Mouse (Mus musculus) erythroblast, embryonic 14.5 days (primary cell): ENCODE results near the gene Tbck. TPM values are rescaled to one million over a fixed set of nuclear protein-coding genes. Genes with fewer than 3 reads are reported as not detected.

ENCODE experiments used
- H3K27me3 ChIP-seq: 2 replicates; pipeline ENCODE4 v1.6.1; 2012; ENCODE audit warnings: inconsistent platforms; ENCODE audit not compliant: control insufficient read depth
- H3K36me3 ChIP-seq: 2 replicates; pipeline ENCODE4 v1.6.1; 2012; ENCODE audit warnings: mild to moderate bottlenecking, inconsistent platforms; ENCODE audit not compliant: control insufficient read depth
- H3K4me1 ChIP-seq: 2 replicates; pipeline ENCODE4 v1.6.1; 2012; ENCODE audit warnings: inconsistent platforms; ENCODE audit not compliant: control insufficient read depth
- H3K4me3 ChIP-seq: replicated peaks from 2 replicates; pipeline ENCODE3; 2012; ENCODE audit warnings: moderate library complexity, mild to moderate bottlenecking, inconsistent platforms
- H3K9me3 ChIP-seq: 2 replicates; pipeline ENCODE4 v1.6.1; 2012; ENCODE audit warnings: low read length, inconsistent platforms, mixed read lengths; ENCODE audit not compliant: control insufficient read depth
- GATA1 ChIP-seq: IDR thresholded peaks from 2 replicates; pipeline ENCODE4 v1.6.1; 2012; ENCODE audit warnings: low read length, inconsistent platforms, mixed read lengths
- TAL1 ChIP-seq: IDR thresholded peaks from 3 replicates; pipeline ENCODE4 v1.6.1; 2012; ENCODE audit warnings: low read length, inconsistent platforms, mixed read lengths
- polyA plus RNA-seq: library from polyadenylated mRNA; stranded (reverse); fragments of >175 nt; gene quantifications from 2 replicates; pipeline ENCODE4 v1.2.3, GENCODE M21; 2012

Tbck gene
- polyA plus RNA-seq, 1 experiment = 0.04 TPM

DNA sequence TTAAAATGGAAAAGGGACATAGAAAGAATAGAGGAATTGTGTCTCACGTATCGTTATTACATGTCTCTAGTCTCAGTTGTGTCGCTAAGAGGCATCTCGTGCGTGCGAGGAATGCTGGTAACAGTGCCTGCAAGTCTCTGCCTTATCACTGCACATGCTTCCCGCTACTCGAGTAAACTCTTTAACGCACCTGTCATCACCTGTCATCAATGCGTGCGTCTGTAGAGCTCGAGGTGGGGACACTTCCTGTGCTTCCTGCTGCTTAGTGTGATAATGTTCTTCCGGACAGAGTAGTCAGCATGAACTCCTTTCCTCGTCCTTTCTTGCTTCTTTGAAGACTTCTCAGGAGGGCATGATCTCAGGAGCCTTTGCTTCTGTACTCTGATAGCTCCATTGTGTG is 63.8 kb downstream of the Tbck start:
- H3K4me1 ChIP-seq = peaks cover 4% of the 10 kb centered on the region
- no peak for TF ChIP-seq GATA1
- no peak for TF ChIP-seq TAL1
- peaks cover 4% of the 10 kb centered on the region for H3K36me3 ChIP-seq
- H3K9me3 ChIP-seq = no peaks in the 10 kb centered on the region
- H3K27me3 ChIP-seq = no peaks in the 10 kb centered on the region
- H3K4me3 ChIP-seq = no peak overlapping the region

DNA sequence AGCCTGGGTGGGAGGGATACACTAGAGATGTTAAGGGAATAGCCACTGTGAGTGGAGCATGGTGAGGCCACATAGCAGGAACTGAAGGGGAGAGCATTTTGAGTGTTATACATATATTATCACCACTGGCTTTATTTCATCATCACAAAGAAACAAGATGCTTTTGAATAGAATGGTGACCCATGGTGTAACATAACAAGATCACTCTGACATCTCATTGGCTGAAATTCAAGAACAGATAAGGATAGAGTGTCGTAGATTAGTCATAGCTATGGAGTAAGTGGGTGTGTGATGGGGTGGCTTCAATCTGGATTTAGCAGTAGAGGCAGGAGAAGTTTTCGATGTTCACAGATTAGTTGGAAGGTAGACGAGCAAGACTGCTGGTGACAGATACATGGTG is 64.8 kb downstream of the Tbck start:
- Histone ChIP-seq H3K27me3 (no peaks in the 10 kb centered on the region), H3K36me3 (peaks cover 5% of the 10 kb centered on the region), H3K9me3 (no peaks in the 10 kb centered on the region), H3K4me1 (peaks cover 4% of the 10 kb centered on the region), H3K4me3 (no peak overlapping the region)
- no peak for TF ChIP-seq TAL1
- no peak for TF ChIP-seq GATA1

DNA sequence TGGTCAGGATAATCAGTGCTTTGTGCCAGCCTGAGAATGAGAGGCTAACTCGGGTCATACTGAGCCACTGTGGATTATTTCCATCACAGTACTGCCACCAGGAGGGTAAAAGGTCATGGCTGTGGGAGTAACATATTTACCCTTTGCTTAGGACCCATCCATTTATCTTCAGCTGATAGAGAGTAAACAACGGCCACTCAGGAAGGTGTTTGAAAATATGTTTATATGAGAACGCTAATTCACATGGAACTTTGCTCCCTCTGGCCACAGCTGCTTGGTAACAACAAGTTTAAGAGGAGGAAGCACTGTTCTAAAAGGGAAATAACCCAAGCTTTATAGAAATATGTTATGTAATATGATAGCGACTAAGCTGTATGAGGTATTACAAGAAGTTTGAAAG is 68.8 kb downstream of the Tbck start:
- Histone ChIP-seq H3K27me3 (no peaks in the 10 kb centered on the region), H3K36me3 (peaks cover 13% of the 10 kb centered on the region), H3K4me3 (no peak overlapping the region), H3K9me3 (no peaks in the 10 kb centered on the region), H3K4me1 (peaks cover under 1% of the 10 kb centered on the region)
- TF ChIP-seq TAL1 (no peak), GATA1 (no peak)

DNA sequence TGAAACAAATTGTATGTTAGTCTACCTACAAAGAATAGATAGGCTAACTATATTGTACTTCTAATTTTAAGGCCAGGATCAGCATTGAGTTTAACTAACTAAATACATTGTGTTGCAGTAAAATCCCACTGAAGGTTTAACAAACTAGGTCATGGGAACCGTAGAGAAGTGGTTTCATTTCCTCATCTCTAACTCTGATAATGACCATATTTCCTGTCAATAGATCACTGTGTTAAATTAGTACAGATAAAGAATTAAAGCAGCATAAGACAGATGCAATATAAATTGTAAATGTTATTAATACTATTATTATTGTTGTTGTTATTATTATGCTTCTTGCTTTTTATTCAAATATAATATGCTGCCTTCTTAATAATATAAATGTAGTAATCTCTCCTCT is 72.3 kb downstream of the Tbck start:
- H3K4me3 ChIP-seq = no peak overlapping the region
- TF ChIP-seq TAL1 (no peak), GATA1 (no peak)
- no peaks in the 10 kb centered on the region for H3K9me3 ChIP-seq
- H3K4me1 ChIP-seq = no peaks in the 10 kb centered on the region
- H3K27me3 ChIP-seq = no peaks in the 10 kb centered on the region
- peaks cover 13% of the 10 kb centered on the region for H3K36me3 ChIP-seq

DNA sequence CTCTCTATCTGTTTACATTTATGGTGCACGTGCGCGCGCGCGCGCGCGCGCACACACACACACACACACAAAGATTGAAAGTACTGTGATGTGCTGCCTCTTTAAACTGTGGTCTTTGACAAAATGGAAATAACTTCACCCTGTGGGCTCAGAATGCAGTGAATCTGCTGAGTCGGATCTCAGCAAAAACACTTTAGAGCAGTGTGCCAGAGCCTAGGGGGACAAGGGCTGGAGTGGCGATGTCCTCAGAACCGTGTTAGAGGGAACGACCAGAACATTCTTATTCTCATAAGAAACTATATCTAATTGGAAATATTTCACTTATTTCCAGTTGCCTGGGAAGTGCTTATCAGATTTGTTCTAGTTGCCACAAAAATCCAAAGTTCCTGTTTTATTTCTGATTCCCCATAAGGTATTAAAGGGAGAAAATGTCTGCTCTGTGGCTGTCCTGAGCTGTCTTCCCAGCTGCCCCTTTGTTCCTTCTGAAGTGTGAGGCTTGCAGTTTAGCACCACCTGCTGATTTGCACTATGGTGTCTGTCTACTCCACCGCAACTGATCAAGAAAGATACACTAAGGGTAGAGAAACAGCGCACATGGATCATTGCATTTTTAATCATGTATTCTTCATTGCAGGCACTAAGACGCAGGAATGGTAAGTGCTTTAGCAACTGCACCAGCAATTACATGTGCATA is 82.2 kb downstream of the Tbck start:
- H3K36me3 ChIP-seq = no peaks in the 10 kb centered on the region; the same call in 1 of the 2 replicates
- H3K27me3 ChIP-seq = no peaks in the 10 kb centered on the region
- no peaks in the 10 kb centered on the region for H3K4me1 ChIP-seq
- TF ChIP-seq TAL1 = no peak
- no peak for TF ChIP-seq GATA1
- H3K4me3 ChIP-seq = no peak overlapping the region
- H3K9me3 ChIP-seq = no peaks in the 10 kb centered on the region

DNA sequence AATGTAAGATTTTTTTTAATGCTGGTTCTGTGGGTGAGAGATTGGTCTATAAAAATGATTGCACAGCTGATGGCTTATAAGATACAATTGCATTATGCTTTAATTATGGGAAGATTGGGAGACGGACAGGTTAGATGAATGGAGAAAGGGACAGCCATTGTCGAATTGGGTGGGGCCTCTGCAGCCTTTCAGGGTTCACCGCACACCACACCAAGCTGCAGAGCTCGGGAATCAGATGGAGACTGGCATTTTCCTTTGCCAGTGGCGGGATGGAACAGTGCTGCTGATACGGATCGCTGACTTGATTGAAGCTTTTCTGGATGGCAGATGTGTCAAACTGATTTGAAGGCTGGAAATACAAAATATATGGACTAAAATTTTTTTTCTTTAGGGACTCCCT is 88.1 kb downstream of the Tbck start:
- no peaks in the 10 kb centered on the region for H3K4me1 ChIP-seq
- TF ChIP-seq GATA1 (no peak), TAL1 (no peak)
- no peak overlapping the region for H3K4me3 ChIP-seq
- H3K27me3 ChIP-seq = no peaks in the 10 kb centered on the region
- no peaks in the 10 kb centered on the region for H3K9me3 ChIP-seq
- H3K36me3 ChIP-seq = no peaks in the 10 kb centered on the region

DNA sequence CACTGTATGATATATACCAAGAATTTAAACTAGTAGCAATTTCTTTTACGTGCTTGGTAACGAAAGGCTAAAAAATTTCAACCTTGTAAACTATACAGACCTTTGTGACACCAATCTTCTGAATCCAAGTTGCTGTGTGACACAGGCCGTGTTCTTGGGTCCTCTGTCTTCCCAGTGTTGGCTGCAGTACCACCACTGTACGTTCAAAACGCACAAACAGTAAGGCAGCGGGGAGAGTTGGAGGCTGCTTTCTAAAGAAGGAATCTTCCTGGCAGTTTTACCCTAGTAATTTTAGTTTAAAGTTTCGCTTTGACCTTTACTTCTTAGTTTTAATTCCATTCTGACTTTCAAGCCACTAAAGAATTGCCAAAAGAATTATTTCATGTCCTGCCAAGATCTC is 92.7 kb downstream of the Tbck start:
- Histone ChIP-seq H3K4me1 (peaks cover 7% of the 10 kb centered on the region), H3K4me3 (no peak overlapping the region), H3K9me3 (no peaks in the 10 kb centered on the region), H3K27me3 (no peaks in the 10 kb centered on the region), H3K36me3 (no peaks in the 10 kb centered on the region)
- TF ChIP-seq GATA1 = no peak
- no peak for TF ChIP-seq TAL1

DNA sequence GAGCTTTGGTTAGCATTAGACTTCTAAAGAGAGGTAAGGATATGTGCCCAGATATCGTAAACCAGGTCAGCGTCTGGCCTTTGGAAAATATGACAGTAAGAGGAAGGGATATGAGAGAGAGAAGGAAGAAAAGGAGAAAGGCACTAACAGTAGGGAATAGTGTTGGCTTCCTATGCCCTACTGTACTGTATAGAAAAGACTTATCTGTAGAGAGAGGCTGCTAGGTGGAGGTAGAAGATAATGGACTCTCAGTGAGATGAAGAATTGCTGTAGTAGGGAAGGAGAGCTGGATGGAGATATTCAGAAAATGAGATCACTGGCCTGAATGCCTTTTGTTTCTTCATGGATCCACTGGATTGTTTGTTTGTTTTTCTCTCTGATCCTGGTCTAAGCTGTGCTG is 97.2 kb downstream of the Tbck start:
- TF ChIP-seq GATA1 (no peak), TAL1 (no peak)
- peaks cover 7% of the 10 kb centered on the region for H3K4me1 ChIP-seq
- no peak overlapping the region for H3K4me3 ChIP-seq
- peaks cover 3% of the 10 kb centered on the region; the same call in 1 of the 2 replicates for H3K36me3 ChIP-seq
- H3K9me3 ChIP-seq = no peaks in the 10 kb centered on the region
- no peaks in the 10 kb centered on the region for H3K27me3 ChIP-seq

DNA sequence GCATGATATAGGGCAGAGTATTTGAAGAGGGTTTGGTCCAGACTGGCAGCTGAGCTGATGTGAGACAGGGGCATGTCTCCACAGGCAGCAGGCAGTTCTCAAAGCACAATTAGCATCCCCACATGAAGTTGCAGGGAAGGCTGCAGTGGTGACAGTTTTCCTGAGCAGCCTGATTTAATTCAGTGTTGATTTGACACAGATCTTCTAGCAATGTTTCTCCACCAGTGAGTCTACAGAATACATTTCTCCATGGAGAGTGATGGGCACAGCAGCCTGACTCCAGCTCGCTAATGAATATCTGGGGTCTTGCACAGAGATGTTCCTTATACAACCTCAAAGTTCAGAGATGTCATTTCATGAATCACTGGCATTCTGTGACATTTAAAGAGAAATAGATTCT is 99.1 kb downstream of the Tbck start:
- Histone ChIP-seq H3K4me3 (no peak overlapping the region), H3K27me3 (no peaks in the 10 kb centered on the region), H3K36me3 (peaks cover 9% of the 10 kb centered on the region; the same call in 1 of the 2 replicates), H3K4me1 (peaks cover 9% of the 10 kb centered on the region), H3K9me3 (no peaks in the 10 kb centered on the region)
- TF ChIP-seq GATA1 = no peak
- no peak for TF ChIP-seq TAL1

DNA sequence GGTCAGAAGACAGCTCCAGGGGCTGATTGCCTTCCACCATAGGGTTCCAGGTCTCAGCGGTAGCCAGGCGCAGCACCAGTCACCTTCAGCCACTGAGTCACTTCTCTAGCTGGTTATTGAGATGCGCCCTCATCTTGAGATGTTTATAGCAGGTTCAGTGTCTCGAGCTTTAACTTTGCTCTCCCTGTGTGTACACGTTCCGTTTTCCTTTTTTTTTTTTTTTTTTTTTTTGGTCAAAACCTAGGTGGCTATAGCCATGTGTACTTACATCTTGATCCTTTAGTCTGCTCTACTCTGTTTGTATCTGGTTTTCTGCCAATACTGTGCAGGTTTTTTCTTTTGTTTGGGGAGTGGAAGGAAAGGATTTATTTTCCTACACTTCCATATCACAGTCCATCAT is 100.8 kb downstream of the Tbck start:
- H3K9me3 ChIP-seq = no peaks in the 10 kb centered on the region
- TF ChIP-seq TAL1 (no peak), GATA1 (no peak)
- no peaks in the 10 kb centered on the region for H3K27me3 ChIP-seq
- H3K36me3 ChIP-seq = peaks cover 9% of the 10 kb centered on the region; the same call in 1 of the 2 replicates
- peaks cover 9% of the 10 kb centered on the region for H3K4me1 ChIP-seq
- no peak overlapping the region for H3K4me3 ChIP-seq
